Mouse (Mus musculus) ES-Bruce4 (cell line): Measurements from ENCODE around the gene Rrbp1.

Experiments
- CTCF ChIP-seq: IDR thresholded peaks from one replicate; pipeline ENCODE4 v1.8.1; 2011; ENCODE audit warnings: low read depth, low read length
- EP300 ChIP-seq: IDR thresholded peaks from 2 replicates; pipeline ENCODE4 v1.6.1; 2011; ENCODE audit warnings: low read depth, low read length; ENCODE audit not compliant: insufficient read depth
- POLR2A ChIP-seq: IDR thresholded peaks from one replicate; pipeline ENCODE4 v1.8.1; 2011; ENCODE audit warnings: low read length; ENCODE audit not compliant: insufficient read depth

DNA sequence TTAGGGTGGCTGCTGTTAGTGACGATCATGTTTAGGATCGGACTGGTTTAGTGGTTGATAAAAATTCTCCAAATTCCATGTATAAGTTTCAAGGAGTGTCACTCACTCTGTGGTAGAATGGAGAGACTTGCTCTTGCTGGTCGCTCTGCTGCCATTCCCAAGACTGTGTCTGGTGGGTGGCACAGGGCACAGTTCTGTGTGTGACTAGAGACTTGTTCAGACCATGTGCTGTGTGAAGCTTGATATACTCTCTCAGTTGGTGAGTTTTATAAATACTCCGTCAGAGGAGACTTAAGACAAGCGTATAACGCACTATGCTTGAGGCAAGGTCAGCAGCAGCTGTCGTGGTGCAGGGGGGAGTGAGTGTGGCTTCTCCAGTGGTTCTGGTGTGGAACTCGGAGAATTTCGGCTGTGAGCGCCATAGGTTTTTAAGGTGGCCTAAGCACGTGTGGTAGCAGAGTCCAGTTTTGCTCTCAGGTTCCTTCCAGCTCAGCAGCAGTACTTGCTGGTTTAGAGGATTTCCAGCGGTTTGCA, 78.7 kb downstream of the Rrbp1 start:
- TF ChIP-seq POLR2A, result no peak
- no peak for TF ChIP-seq CTCF
- TF ChIP-seq EP300, result no peak
